Mouse (Mus musculus) neutrophil, adult 65 days (primary cell): ENCODE measurements around the gene Nsun2. TPM values are rescaled to one million over a fixed set of nuclear protein-coding genes. Genes with fewer than 3 reads are reported as not detected.

Experiments
- total RNA-seq: library from RNA; stranded (reverse); gene quantifications from 2 replicates; pipeline ENCODE4 v1.2.4, GENCODE M21; 2023

The Nsun2 gene
- total RNA-seq, result 22.3 and 33.3 TPM in 2 replicates

GRCm38 (mm10) chr13:69533405-69534333 lies at the start of gene Nsun2:
Gene Nsun2, plus strand, starts transcription at chr13:69533746.

GRCm38 (mm10) chr13:69534334-69534653 lies 748 bp downstream of the Nsun2 start, which contains the start of gene Tent4a:
Gene Tent4a, minus strand, starts transcription at chr13:69534617.

GRCm38 (mm10) chr13:69611398-69612174 lies 78.0 kb downstream of the Nsun2 start, which contains the start of gene Srd5a1:
Gene Srd5a1, minus strand, starts transcription at chr13:69611442.

Other genes with a start within 250 kb of the Nsun2 start
- gene Tent4a, start 871 bp downstream of the Nsun2 start, total RNA-seq, result 10.6 and 12.8 TPM in 2 replicates
- gene Srd5a1, start 77.7 kb downstream of the Nsun2 start, total RNA-seq, result 0.41 and 2.4 TPM in 2 replicates
- not detected in 2 replicates for gene Ube2ql1, start 206.1 kb downstream of the Nsun2 start, total RNA-seq